In the genomic region with DNA sequence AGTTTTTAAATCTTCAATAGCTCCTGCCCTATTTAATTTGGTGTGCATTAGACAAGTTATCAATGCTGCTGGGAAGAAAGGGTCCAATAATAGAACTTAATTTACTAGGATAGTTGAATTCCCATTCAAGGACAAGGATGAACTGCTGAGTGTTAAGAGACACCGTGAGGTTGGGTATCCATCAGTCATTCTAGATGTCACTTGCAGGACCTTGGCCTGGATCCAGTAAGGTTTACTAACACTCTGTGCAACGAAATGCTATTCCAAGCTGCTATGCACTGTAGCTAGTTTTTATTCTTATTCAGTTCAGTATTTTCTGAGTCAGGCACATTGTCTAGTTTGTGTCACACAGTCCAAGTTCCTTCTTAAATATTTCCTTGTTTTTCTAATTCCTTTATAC, we compare ENCODE assay signal across 20 mouse cellular contexts.
DNase-seq lines count a peak whose midpoint lies in the region; TF ChIP-seq lines count a peak whose summit lies in the region.
"Had no signal": no experiment of that assay in that cellular context is flagged by ENCODE, and none has a peak within 500 bp of the region (broad histone marks: within the 10 kb centered on the region; RNA-seq: fewer than 3 reads in every experiment).

No protein-coding gene starts in this region.

- H3K27me3 ChIP-seq in kidney, adult 2 months (replicated peaks; ENCODE audit: control insufficient read depth, insufficient read depth, low read length), result no peaks in the 10 kb centered on the region
- H3K27me3 ChIP-seq: embryonic facial prominence, embryonic 15.5 days; heart, embryonic 15.5 days; hindbrain, embryonic 12.5 days had no signal

- no peak for TF ChIP-seq POLR2A in kidney, adult 2 months (IDR thresholded peaks at IDR 0.05; ENCODE audit: low read depth, low read length)

- TF ChIP-seq CTCF in kidney, adult 2 months (conservative IDR thresholded peaks at IDR 0.05; ENCODE audit: insufficient read depth, insufficient read length, low read depth, low read length), result no peak
- no peak for TF ChIP-seq CTCF in left cerebral cortex, adult 2 months (IDR thresholded peaks at IDR 0.05)

- no peak overlapping the region for H3K4me3 ChIP-seq in kidney, adult 2 months (ENCODE audit: insufficient read depth, low read depth, low read length)
- no peak overlapping the region for H3K4me3 ChIP-seq in left cerebral cortex, adult 2 months
- H3K4me3 ChIP-seq: embryonic facial prominence, embryonic 15.5 days; erythroblast, embryonic 14.5 days; forebrain, embryonic 10.5 days; heart, embryonic 15.5 days; hindbrain, embryonic 12.5 days had no signal

- intact Hi-C loops in left cerebral cortex, postnatal 4 days (cut with DNase I), result no loop called here
- intact Hi-C loops in left cerebral cortex, adult 2 months (cut with DNase I), result loop anchor here (5.0 to 10.0 kb wide), 3 partner anchors 84 to 376 kb away; partner anchors contain the start of gene Gja1

- no peaks in the 10 kb centered on the region for H3K36me3 ChIP-seq in kidney, adult 2 months (ENCODE audit: control insufficient read depth, insufficient read depth, low read length)
- H3K36me3 ChIP-seq: embryonic facial prominence, embryonic 15.5 days; forebrain, embryonic 10.5 days; G1E; heart, embryonic 15.5 days; hindbrain, embryonic 12.5 days had no signal

- H3K27ac ChIP-seq in kidney, adult 2 months (ENCODE audit: insufficient read depth, low read depth, low read length), result peak overlapping the region; percentile 45; the same call in 1 of the 2 replicates
- H3K27ac ChIP-seq in left cerebral cortex, adult 2 months, result no peak overlapping the region
- H3K27ac ChIP-seq: embryonic facial prominence, embryonic 15.5 days; forebrain, embryonic 10.5 days; hindbrain, embryonic 12.5 days had no signal

- 31% methylated on average over 2 of the region's 2 CpGs for WGBS in kidney, adult 2 months

- H3K4me1 ChIP-seq in kidney, adult 2 months (ENCODE audit: control insufficient read depth, insufficient read depth, low read length), result peaks cover 3% of the 10 kb centered on the region; the same call in 1 of the 2 replicates
- H3K4me1 ChIP-seq: embryonic facial prominence, embryonic 15.5 days; hindbrain, embryonic 12.5 days had no signal

- DNase-seq in adrenal gland, adult (ENCODE audit: inconsistent age in 2 of 2, low spot score in 1 of 2), result peak; percentile 9 to 80
- DNase-seq in adrenal gland, postnatal 4 days (ENCODE audit: low spot score in 2 of 2), result no peak
- no peak for DNase-seq in kidney, adult 2 months
- no peak for DNase-seq in kidney, postnatal 14 days
- peak; percentile 4 for DNase-seq in adrenal gland, postnatal 25 days
- no peak for DNase-seq in left cerebral cortex, postnatal 4 days
- no peak for DNase-seq in left cerebral cortex, adult 2 months (ENCODE audit: extremely low spot score in 1 of 2, low spot score in 2 of 2)
- DNase-seq: B cell, adult 2 months; cerebellum, adult 11 months; cerebellum, adult 8-10 months; cerebellum, postnatal 14 days; embryo, embryonic 11 days; gastrocnemius, postnatal 10 days; heart, adult 18-20 months had no signal

Comparison
In these comparisons a context has a peak if more than half of its experiments do, and no peak if none do; other contexts are left out.
1. DNase-seq: peak in adrenal gland, adult (2 of 2) and adrenal gland, postnatal 25 days (single experiment); none in adrenal gland, postnatal 4 days (0 of 2), kidney, adult 2 months (single experiment), kidney, postnatal 14 days (single experiment), left cerebral cortex, postnatal 4 days (single experiment) and left cerebral cortex, adult 2 months (0 of 2).